Mouse (Mus musculus) liver, postnatal 0 days (tissue): Measurements from ENCODE around the gene Tesk2.

Source experiments
- CTCF ChIP-seq: sonication (generic); IDR thresholded peaks from 2 replicates; pipeline ENCODE4 v1.5.1; 2016; ENCODE audit warnings: antibody characterized with exemption, low read depth
- EP300 ChIP-seq: IDR thresholded peaks from 2 replicates; pipeline ENCODE4 v1.6.1; 2016; ENCODE audit warnings: antibody characterized with exemption, low read depth, mild to moderate bottlenecking

DNA sequence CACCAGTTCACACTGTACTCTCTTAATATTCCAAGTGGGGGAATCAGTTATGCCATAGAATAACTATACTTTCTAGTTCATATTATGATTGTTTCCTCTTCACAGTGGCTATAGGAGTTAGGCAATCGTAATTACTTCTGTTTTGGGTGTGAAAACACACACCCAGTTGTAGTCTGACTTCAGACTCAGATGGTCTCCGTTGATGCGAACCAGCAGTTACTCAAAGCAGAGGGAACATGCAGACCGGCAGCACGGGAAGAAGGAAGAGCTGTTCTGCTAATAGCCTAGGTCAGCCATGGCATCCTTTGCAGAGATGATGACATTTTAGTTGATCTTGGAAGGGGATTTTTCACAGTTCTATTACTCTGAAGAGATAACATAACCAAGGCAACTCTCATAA lies 47.8 kb downstream of the Tesk2 start:
- TF ChIP-seq CTCF (no peak), EP300 (no peak)
